Mouse (Mus musculus): ENCODE data around the gene Gm48552. TPM values are rescaled to one million over a fixed set of nuclear protein-coding genes. Genes with fewer than 3 reads are reported as not detected.
A peak's percentile ranks its signal among the peaks of the same experiment; 100 is the strongest.

The Gm48552 gene
- polyA plus RNA-seq, 1 experiment from 2014 or later, result 1.4 TPM

DNA sequence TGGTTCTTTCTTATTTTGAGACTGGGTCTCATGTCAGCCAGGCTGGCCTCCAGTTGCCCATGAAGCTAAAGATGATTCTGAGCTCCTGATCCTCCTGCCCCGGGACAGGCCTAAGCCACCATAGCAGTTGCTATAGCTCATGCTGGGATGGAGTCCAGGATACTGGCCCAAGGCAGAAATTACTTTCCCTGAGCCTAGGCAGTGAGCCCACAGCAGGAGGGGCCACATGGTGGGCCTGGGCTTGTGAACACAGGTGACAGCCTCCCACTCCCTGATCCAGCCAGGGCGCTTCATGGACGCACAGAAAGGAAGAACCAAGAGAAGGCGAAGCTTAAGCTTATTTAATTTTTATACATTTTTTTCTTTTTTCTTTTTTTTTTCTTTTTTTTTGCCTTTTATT is 7.1 kb downstream of the Gm48552 start:
- WGBS, result 87% methylated on average over 4 of the region's 4 CpGs
- ATAC-seq (ENCODE audit: insufficient read depth) (no peak), DNase-seq (no peak)
- Histone ChIP-seq H3K9me3 (ENCODE audit: low read depth, low read length) (no peaks in the 10 kb centered on the region), H3K36me3 (ENCODE audit: insufficient read depth) (peaks cover 43% of the 10 kb centered on the region), H3K27me3 (ENCODE audit: insufficient read depth, low read length) (no peaks in the 10 kb centered on the region), H3K4me2 (no peak overlapping the region), H3K27ac (ENCODE audit: low read depth) (no peak overlapping the region), H3K4me1 (ENCODE audit: insufficient read depth) (no peaks in the 10 kb centered on the region; the same call in 1 of the 2 replicates), H3K9ac (no peak overlapping the region), H3K4me3 (ENCODE audit: low read depth, low read length) (no peak overlapping the region)
- TF ChIP-seq CTCF (IDR thresholded peaks at IDR 0.05; ENCODE audit: low read depth), result no peak

DNA sequence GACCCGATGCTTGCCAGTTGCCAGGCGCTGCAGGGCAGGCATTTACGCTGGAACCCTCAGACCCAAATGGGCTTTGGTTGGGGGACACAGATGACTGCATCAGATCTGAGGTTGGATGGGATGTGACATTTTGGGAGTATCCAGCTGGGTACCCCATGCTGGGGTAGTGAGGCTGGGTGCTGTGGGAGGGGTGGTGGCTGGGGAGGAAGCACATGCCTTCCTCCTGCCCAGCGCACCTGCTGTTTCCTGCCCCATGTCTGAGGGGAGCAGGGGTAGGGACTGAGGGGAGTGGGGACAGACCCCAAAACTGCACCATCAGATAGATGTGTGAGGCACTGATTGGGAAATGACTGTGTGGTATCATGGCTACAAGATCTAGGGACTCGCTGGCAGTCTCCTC is 7.9 kb downstream of the Gm48552 start:
- Histone ChIP-seq H3K4me1 (ENCODE audit: insufficient read depth) (peaks cover 4% of the 10 kb centered on the region), H3K9me3 (ENCODE audit: low read depth, low read length) (no peaks in the 10 kb centered on the region), H3K36me3 (ENCODE audit: insufficient read depth) (peaks cover 48% of the 10 kb centered on the region), H3K27ac (ENCODE audit: low read depth) (no peak overlapping the region), H3K27me3 (ENCODE audit: insufficient read depth, low read length) (no peaks in the 10 kb centered on the region), H3K4me3 (ENCODE audit: low read depth, low read length) (no peak overlapping the region), H3K4me2 (no peak overlapping the region), H3K9ac (no peak overlapping the region)
- ATAC-seq (ENCODE audit: insufficient read depth), result no peak
- 77% methylated on average over 5 of the region's 5 CpGs for WGBS
- no peak for TF ChIP-seq CTCF (IDR thresholded peaks at IDR 0.05; ENCODE audit: low read depth)
- no peak for DNase-seq

DNA sequence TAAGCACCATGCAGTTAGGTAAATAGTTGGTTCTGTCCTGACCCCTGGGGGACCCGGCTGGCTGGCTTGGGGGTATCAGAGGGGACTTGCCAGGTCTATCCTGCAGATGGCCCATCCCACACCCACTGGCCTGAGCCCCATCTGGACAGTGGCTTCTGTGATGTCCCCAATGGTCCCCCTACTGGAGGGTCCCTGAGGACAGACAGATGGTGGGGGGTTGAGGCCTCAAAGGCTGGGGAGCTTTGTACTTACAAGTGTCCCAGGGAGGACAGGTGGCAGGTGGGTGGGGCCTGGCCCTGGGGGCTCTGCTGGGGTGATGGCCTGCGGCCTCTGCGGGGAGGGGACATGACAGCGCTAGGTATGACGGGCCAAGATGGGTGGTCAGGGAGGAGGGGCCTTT is 10.5 kb downstream of the Gm48552 start:
- 0 out of 2 replicates have a peak, but pooled peaks have one; percentile 1 for TF ChIP-seq CTCF (IDR thresholded peaks at IDR 0.05; ENCODE audit: low read depth)
- 69% methylated on average over 5 of the region's 5 CpGs for WGBS
- Histone ChIP-seq H3K9me3 (ENCODE audit: low read depth, low read length) (no peaks in the 10 kb centered on the region), H3K36me3 (ENCODE audit: insufficient read depth) (peaks cover 63% of the 10 kb centered on the region), H3K27ac (ENCODE audit: low read depth) (no peak overlapping the region), H3K9ac (no peak overlapping the region), H3K27me3 (ENCODE audit: insufficient read depth, low read length) (no peaks in the 10 kb centered on the region), H3K4me3 (ENCODE audit: low read depth, low read length) (no peak overlapping the region), H3K4me2 (no peak overlapping the region), H3K4me1 (ENCODE audit: insufficient read depth) (peaks cover 24% of the 10 kb centered on the region)
- DNase-seq, result no peak
- no peak for ATAC-seq (ENCODE audit: insufficient read depth)

DNA sequence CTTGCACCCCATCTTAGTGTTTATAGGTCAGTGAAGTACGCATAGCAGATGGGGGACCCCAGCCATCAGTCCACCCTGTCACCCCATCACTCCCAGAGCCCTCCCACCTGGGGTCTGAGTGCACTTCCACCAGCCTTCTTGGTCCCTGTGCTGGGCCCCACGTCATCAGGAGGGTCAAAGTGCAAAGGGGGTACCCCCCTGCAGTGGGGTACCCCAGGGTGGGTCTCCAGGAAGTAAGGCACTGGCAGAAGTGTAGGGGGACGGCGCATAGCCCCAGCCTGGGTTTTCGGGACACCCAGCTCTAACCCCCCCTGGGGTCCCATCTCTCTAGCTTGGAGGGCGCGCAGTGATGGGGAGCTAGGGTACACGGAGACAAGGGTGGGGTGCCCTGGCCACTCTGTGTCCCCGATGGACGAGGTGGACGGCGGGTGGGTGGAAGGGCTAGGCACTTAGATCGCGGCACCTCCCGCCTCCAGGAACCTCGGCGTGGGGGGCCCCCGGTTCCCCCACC is 11.0 kb downstream of the Gm48552 start:
- Histone ChIP-seq H3K4me1 (ENCODE audit: insufficient read depth) (peaks cover 24% of the 10 kb centered on the region), H3K36me3 (ENCODE audit: insufficient read depth) (peaks cover 69% of the 10 kb centered on the region), H3K4me3 (ENCODE audit: low read depth, low read length) (no peak overlapping the region), H3K27ac (ENCODE audit: low read depth) (no peak overlapping the region), H3K4me2 (no peak overlapping the region), H3K9ac (no peak overlapping the region), H3K9me3 (ENCODE audit: low read depth, low read length) (no peaks in the 10 kb centered on the region), H3K27me3 (ENCODE audit: insufficient read depth, low read length) (no peaks in the 10 kb centered on the region)
- no peak for TF ChIP-seq CTCF (IDR thresholded peaks at IDR 0.05; ENCODE audit: low read depth)
- DNase-seq, result no peak
- 75% methylated on average over 18 of the region's 18 CpGs for WGBS
- no peak for ATAC-seq (ENCODE audit: insufficient read depth)

DNA sequence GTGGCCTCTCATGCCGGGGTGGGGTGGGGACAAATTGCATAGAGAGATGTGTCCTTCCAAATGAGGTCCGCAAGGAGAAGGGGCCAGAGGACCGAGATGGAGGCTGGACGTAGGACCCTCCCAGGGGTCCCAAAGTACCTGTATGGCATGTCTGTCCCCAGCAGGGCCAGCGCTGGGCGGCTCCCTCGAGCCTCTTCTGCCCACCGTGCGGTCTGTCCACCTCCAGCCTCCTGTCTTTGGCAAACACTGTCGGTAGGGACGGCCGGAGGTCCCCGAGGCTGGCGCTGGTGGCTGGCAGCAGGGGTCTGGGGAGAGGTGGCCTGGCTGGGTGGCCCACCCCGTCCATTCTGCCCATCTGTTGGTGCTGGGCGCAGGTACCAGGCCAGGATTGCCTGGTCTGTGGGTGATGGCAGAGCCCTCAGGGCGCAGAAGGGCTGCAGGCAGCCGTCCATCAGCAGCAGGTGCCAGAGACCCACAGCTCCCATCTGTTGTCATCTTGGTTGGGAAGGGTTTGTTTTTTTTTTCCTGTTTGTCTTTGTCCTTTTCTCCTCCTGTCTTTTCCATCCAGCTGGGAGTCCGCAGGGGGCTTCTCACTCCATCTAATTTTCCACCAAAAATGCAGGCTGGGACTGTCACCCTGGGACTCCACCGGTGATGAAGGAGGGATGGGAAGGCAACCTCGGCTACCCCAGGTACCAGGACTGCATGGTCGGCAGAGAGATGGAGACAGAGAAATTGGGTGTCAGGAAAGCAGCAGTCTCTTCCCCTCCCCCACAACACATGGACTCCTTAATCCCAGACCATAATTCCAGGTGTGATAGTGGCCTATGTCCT is 11.8 kb downstream of the Gm48552 start:
- H3K9ac ChIP-seq, result no peak overlapping the region
- H3K27ac ChIP-seq (ENCODE audit: low read depth), result peak overlapping the region; percentile 88; the same call in 1 of the 2 replicates
- TF ChIP-seq CTCF (IDR thresholded peaks at IDR 0.05; ENCODE audit: low read depth), result no peak
- H3K9me3 ChIP-seq (ENCODE audit: low read depth, low read length), result no peaks in the 10 kb centered on the region
- no peak overlapping the region for H3K4me3 ChIP-seq (ENCODE audit: low read depth, low read length)
- no peak for ATAC-seq (ENCODE audit: insufficient read depth)
- H3K4me1 ChIP-seq (ENCODE audit: insufficient read depth), result peaks cover 24% of the 10 kb centered on the region
- DNase-seq, result no peak
- peaks cover 76% of the 10 kb centered on the region for H3K36me3 ChIP-seq (ENCODE audit: insufficient read depth)
- no peaks in the 10 kb centered on the region for H3K27me3 ChIP-seq (ENCODE audit: insufficient read depth, low read length)
- H3K4me2 ChIP-seq, result no peak overlapping the region; the same call in 1 of the 2 replicates
- WGBS, result 53% methylated on average over 22 of the region's 22 CpGs

DNA sequence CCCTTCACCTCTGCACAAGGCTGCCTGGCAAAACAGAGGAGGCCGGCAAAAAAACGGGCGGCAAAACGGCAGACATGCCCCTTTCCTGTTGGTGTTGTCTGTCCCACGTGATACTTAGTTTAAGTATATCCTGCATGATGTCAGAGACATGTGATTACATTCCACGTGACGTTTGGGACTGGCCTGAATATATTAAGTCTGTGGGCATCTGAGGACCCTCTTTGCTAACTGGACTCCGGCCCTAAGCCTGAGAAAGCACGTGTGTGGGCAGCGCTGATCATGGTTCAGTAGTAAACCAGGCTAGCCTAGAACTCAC is 12.4 kb downstream of the Gm48552 start:
- H3K9ac ChIP-seq, result no peak overlapping the region
- H3K4me1 ChIP-seq (ENCODE audit: insufficient read depth), result peaks cover 24% of the 10 kb centered on the region
- H3K27me3 ChIP-seq (ENCODE audit: insufficient read depth, low read length), result no peaks in the 10 kb centered on the region
- H3K4me3 ChIP-seq (ENCODE audit: low read depth, low read length), result no peak overlapping the region
- DNase-seq, result peak; percentile 63
- no peak for TF ChIP-seq CTCF (IDR thresholded peaks at IDR 0.05; ENCODE audit: low read depth)
- peak overlapping the region; percentile 46; the same call in 1 of the 2 replicates for H3K4me2 ChIP-seq
- peaks cover 82% of the 10 kb centered on the region for H3K36me3 ChIP-seq (ENCODE audit: insufficient read depth)
- no peaks in the 10 kb centered on the region for H3K9me3 ChIP-seq (ENCODE audit: low read depth, low read length)
- ATAC-seq (ENCODE audit: insufficient read depth), result peak; percentile 4; the same call in 1 of the 2 replicates
- 22% methylated on average over 10 of the region's 10 CpGs for WGBS
- H3K27ac ChIP-seq (ENCODE audit: low read depth), result peak overlapping the region; percentile 88

DNA sequence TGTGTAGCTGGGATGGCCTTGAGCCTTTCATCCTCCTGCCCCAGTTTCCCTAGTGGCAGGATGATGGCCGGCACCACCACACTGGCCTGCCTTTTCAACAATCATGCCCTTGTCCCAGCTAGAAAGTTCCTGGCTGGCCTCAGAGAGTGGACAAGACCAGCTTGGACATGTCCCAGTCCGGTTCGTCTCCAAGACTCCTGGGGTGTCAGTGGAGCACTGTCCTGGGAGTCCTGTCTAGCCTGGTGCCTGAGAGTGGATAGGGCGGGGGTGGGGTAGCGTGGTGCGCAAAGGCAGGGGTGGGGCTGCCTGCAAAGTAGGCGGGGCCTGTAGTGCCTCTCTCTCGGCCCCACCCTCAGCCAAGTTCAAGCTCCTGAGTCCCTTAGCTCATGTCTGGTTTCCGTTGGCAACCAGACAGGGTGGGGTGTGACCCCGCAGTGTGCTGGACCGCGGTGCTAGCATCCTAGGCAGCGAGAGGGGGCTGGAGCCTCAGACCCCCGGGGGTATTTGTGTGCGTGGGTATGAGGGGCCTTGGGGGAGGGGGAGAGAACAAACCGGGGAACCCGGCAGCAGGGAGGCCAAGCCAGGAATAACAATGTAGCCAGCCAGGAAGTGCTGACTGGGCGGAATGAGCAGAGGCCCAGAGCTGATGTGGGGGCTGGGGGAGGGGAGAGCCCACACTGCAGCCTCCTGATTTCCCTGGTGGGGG is 12.9 kb downstream of the Gm48552 start:
- peak overlapping the region; percentile 10 for H3K4me3 ChIP-seq (ENCODE audit: low read depth, low read length)
- peak; percentile 24 for TF ChIP-seq CTCF (IDR thresholded peaks at IDR 0.05; ENCODE audit: low read depth)
- peaks cover 82% of the 10 kb centered on the region for H3K36me3 ChIP-seq (ENCODE audit: insufficient read depth)
- WGBS, result 5% methylated on average over 17 of the region's 18 CpGs
- H3K9ac ChIP-seq, result peak overlapping the region; percentile 7; the same call in 1 of the 2 replicates
- peak; percentile 85 for ATAC-seq (ENCODE audit: insufficient read depth)
- DNase-seq, result peak; percentile 93
- no peaks in the 10 kb centered on the region for H3K27me3 ChIP-seq (ENCODE audit: insufficient read depth, low read length)
- H3K27ac ChIP-seq (ENCODE audit: low read depth), result peak overlapping the region; percentile 88
- H3K9me3 ChIP-seq (ENCODE audit: low read depth, low read length), result no peaks in the 10 kb centered on the region
- peak overlapping the region; percentile 46 for H3K4me2 ChIP-seq
- H3K4me1 ChIP-seq (ENCODE audit: insufficient read depth), result peaks cover 24% of the 10 kb centered on the region
